Mouse (Mus musculus): Measurements from ENCODE around the gene Mlh1. TPM values are rescaled to one million over a fixed set of nuclear protein-coding genes. Genes with fewer than 3 reads are reported as not detected.

Gene Mlh1
- polyA plus RNA-seq, 1 experiment from 2014 or later = 30.0 TPM

DNA sequence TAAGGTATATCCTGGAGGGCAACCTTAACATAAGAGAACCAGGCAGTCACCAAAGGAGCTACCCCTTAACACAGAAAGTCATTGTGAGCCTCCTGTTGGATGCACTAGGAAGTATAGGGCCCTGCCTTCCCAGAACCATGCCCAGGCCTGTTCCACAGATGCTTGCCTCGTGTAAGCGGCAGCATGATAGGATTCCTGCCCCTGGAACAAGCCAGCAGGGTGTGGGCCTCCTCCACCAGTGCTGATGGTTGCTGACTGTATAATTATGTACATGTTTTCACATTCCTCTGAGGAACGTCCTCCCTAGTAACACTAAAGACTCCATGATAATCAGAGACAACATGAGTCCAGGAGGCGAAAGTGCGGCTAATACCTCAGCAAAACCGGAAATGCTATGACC is 28.2 kb downstream of the Mlh1 start:
- peaks cover 17% of the 10 kb centered on the region for H3K36me3 ChIP-seq (ENCODE audit: control insufficient read depth, insufficient read depth)
- H3K4me1 ChIP-seq (replicated peaks; ENCODE audit: control insufficient read depth, insufficient read depth, low read length) = no peaks in the 10 kb centered on the region
- no peak overlapping the region for H3K9ac ChIP-seq (replicated peaks; ENCODE audit: low read depth, low read length)
- ATAC-seq = no peak
- no peaks in the 10 kb centered on the region for H3K27me3 ChIP-seq (replicated peaks; ENCODE audit: control insufficient read depth, insufficient read depth, low read length)
- H3K9me3 ChIP-seq (ENCODE audit: control insufficient read depth, low read length) = no peaks in the 10 kb centered on the region
- H3K4me2 ChIP-seq (ENCODE audit: low read length) = no peak overlapping the region
- 89% methylated on average over 6 of the region's 6 CpGs for WGBS
- H3K4me3 ChIP-seq (replicated peaks; ENCODE audit: low read length) = no peak overlapping the region
- H3K27ac ChIP-seq (ENCODE audit: low read length) = no peak overlapping the region

DNA sequence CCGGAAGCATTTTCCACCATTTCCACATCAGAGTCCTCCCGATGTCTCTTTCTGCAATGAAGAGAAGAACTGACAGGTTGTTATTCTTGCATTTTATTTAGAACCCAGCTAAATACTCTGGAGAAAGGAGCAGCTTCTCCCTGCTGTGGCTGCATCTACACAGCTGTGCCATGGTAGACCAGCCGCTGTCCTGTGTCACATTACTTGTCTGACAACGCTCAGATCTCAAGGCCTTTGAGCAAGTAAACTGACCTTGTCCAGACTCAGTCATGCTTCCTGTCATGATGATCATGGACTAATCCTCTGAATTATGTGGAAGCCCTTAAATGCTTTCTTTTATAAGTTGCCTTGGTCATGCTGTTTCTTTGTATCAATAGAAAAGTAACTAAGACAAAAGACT is 31.8 kb downstream of the Mlh1 start:
- H3K4me2 ChIP-seq (ENCODE audit: low read length) = no peak overlapping the region
- H3K36me3 ChIP-seq (ENCODE audit: control insufficient read depth, insufficient read depth) = peaks cover 26% of the 10 kb centered on the region
- H3K27me3 ChIP-seq (replicated peaks; ENCODE audit: control insufficient read depth, insufficient read depth, low read length) = no peaks in the 10 kb centered on the region
- H3K4me1 ChIP-seq (replicated peaks; ENCODE audit: control insufficient read depth, insufficient read depth, low read length) = no peaks in the 10 kb centered on the region
- no peak overlapping the region for H3K9ac ChIP-seq (replicated peaks; ENCODE audit: low read depth, low read length)
- H3K9me3 ChIP-seq (ENCODE audit: control insufficient read depth, low read length) = no peaks in the 10 kb centered on the region
- WGBS = 76% methylated on average over 4 of the region's 4 CpGs
- no peak overlapping the region for H3K4me3 ChIP-seq (replicated peaks; ENCODE audit: low read length)
- H3K27ac ChIP-seq (ENCODE audit: low read length) = no peak overlapping the region
- no peak for ATAC-seq

DNA sequence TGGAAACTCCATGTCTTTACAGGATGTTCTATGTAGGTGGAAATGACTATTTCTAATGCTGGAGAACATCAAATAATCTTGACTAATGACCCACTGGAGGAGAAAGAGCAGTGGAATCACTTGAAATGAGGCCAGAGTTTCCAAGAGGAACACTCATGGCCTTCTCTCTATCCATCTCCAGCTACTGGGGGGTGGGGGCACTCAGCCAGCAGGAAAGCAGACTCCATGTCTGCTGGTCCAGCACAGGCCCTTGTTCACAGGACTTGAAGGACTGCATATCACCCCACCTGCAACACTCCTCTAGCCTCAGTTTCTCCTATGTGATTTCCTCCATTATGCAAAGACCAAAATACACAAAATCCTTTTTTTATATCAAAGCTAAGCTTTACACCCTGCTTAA is 33.9 kb downstream of the Mlh1 start:
- Histone ChIP-seq H3K9ac (replicated peaks; ENCODE audit: low read depth, low read length) (no peak overlapping the region), H3K27ac (ENCODE audit: low read length) (no peak overlapping the region)

DNA sequence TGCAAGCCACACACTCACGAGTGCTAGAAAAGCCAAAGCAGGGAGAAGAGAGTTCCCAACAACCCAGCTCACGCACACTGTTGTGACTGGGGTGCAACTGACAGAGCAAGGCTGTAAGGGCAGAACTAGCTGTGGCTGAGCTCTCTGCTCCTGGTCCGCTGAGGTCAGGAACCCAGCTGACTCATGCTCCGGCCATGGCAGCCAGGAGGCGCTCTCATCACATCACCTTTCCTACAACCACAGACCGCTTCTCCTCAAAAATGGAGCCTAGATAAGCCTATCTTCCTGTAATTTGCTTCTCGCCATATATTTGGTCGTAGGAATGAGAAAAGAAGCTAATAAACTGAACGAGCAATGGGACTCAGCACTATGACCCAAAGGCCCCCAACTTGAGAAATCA is 36.9 kb downstream of the Mlh1 start:
- Histone ChIP-seq H3K4me1 (replicated peaks; ENCODE audit: control insufficient read depth, insufficient read depth, low read length) (no peaks in the 10 kb centered on the region), H3K4me2 (ENCODE audit: low read length) (no peak overlapping the region), H3K9ac (replicated peaks; ENCODE audit: low read depth, low read length) (no peak overlapping the region), H3K4me3 (replicated peaks; ENCODE audit: low read length) (no peak overlapping the region), H3K36me3 (ENCODE audit: control insufficient read depth, insufficient read depth) (peaks cover 29% of the 10 kb centered on the region), H3K9me3 (ENCODE audit: control insufficient read depth, low read length) (no peaks in the 10 kb centered on the region), H3K27ac (ENCODE audit: low read length) (no peak overlapping the region), H3K27me3 (replicated peaks; ENCODE audit: control insufficient read depth, insufficient read depth, low read length) (no peaks in the 10 kb centered on the region)
- WGBS = 88% methylated on average over 9 of the region's 9 CpGs
- ATAC-seq = no peak

More for the DNA sequence above, 33.9 kb downstream of the Mlh1 start:
- Histone ChIP-seq H3K4me3 (replicated peaks; ENCODE audit: low read length) (no peak overlapping the region), H3K36me3 (ENCODE audit: control insufficient read depth, insufficient read depth) (peaks cover 29% of the 10 kb centered on the region), H3K9me3 (ENCODE audit: control insufficient read depth, low read length) (no peaks in the 10 kb centered on the region), H3K4me1 (replicated peaks; ENCODE audit: control insufficient read depth, insufficient read depth, low read length) (no peaks in the 10 kb centered on the region), H3K27me3 (replicated peaks; ENCODE audit: control insufficient read depth, insufficient read depth, low read length) (no peaks in the 10 kb centered on the region), H3K4me2 (ENCODE audit: low read length) (no peak overlapping the region)
- ATAC-seq = no peak

DNA sequence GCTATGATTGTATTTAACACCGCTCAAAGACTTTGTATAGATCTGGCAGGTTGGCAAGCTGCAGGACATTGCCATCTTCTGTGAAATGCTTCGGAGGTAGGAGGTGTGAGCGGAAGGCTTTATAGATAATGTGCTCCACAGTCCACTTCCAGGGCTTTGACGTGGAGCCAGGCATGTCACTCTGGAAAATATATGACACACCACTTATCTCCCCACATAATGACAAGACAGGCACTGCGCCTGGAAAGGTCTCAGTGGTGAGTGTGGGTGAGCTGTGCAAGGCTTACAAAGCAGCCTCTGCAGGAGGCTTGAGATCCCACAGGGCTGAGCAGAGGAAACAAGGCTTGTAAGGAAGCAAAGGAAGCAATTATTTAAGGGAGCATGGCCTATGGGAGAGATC is 43.1 kb downstream of the Mlh1 start:
- Histone ChIP-seq H3K36me3 (ENCODE audit: control insufficient read depth, insufficient read depth) (peaks cover 35% of the 10 kb centered on the region), H3K4me1 (replicated peaks; ENCODE audit: control insufficient read depth, insufficient read depth, low read length) (no peaks in the 10 kb centered on the region), H3K27me3 (replicated peaks; ENCODE audit: control insufficient read depth, insufficient read depth, low read length) (no peaks in the 10 kb centered on the region), H3K4me3 (replicated peaks; ENCODE audit: low read length) (no peak overlapping the region), H3K9me3 (ENCODE audit: control insufficient read depth, low read length) (no peaks in the 10 kb centered on the region), H3K4me2 (ENCODE audit: low read length) (no peak overlapping the region), H3K9ac (replicated peaks; ENCODE audit: low read depth, low read length) (no peak overlapping the region), H3K27ac (ENCODE audit: low read length) (no peak overlapping the region)
- WGBS = 94% methylated on average over 5 of the region's 5 CpGs
- ATAC-seq = no peak

DNA sequence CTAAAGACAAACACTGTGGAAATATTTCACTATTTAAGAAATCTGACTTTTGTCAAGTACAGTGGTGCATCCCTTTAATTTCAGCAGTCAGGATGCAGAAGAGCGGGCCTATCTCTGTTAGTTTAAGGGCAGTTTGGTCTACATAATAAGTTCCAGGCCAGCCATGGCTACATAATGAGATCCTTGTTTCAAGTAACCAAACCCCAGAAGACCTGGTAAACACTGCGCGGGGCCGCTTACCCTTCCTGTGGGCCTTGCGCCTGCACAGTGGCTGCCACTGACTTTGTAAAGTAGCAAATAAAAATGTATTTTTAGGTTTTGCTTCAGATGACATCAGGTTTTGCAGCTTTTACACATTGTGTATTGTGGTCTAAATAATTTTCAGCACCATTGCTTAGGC is 48.2 kb downstream of the Mlh1 start:
- H3K27me3 ChIP-seq (replicated peaks; ENCODE audit: control insufficient read depth, insufficient read depth, low read length) = no peaks in the 10 kb centered on the region
- H3K36me3 ChIP-seq (ENCODE audit: control insufficient read depth, insufficient read depth) = peaks cover 20% of the 10 kb centered on the region
- no peak for ATAC-seq
- H3K4me2 ChIP-seq (ENCODE audit: low read length) = no peak overlapping the region
- no peak overlapping the region for H3K4me3 ChIP-seq (replicated peaks; ENCODE audit: low read length)
- H3K9ac ChIP-seq (replicated peaks; ENCODE audit: low read depth, low read length) = no peak overlapping the region
- no peaks in the 10 kb centered on the region for H3K4me1 ChIP-seq (replicated peaks; ENCODE audit: control insufficient read depth, insufficient read depth, low read length)
- H3K9me3 ChIP-seq (ENCODE audit: control insufficient read depth, low read length) = no peaks in the 10 kb centered on the region
- 94% methylated on average over 5 of the region's 5 CpGs for WGBS
- no peak overlapping the region for H3K27ac ChIP-seq (ENCODE audit: low read length)

DNA sequence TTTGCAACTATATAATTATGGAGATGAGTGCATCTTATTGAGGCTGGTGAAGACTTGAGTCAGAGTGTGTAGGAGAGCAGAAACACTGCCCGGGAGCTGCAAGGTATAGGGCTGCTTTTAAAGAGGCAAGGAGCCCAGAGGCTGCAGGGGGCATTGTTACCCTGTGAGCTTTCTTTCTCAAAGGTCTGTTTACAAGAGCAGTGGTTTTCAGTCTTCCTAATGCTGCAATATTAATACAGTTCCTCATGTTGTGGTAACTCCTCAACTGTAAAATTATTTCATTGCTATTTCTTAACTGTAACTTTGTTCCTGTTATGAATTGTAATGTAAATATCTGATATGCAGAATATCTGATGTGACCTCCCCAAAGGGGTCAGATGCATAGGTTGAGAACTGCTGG is 50.0 kb downstream of the Mlh1 start:
- Histone ChIP-seq H3K9me3 (ENCODE audit: control insufficient read depth, low read length) (no peaks in the 10 kb centered on the region), H3K27ac (ENCODE audit: low read length) (no peak overlapping the region), H3K27me3 (replicated peaks; ENCODE audit: control insufficient read depth, insufficient read depth, low read length) (no peaks in the 10 kb centered on the region), H3K4me3 (replicated peaks; ENCODE audit: low read length) (no peak overlapping the region), H3K36me3 (ENCODE audit: control insufficient read depth, insufficient read depth) (peaks cover 19% of the 10 kb centered on the region), H3K4me1 (replicated peaks; ENCODE audit: control insufficient read depth, insufficient read depth, low read length) (no peaks in the 10 kb centered on the region), H3K9ac (replicated peaks; ENCODE audit: low read depth, low read length) (no peak overlapping the region), H3K4me2 (ENCODE audit: low read length) (no peak overlapping the region)
- ATAC-seq = no peak
- WGBS = 82% methylated on average over 1 of the region's 1 CpGs

DNA sequence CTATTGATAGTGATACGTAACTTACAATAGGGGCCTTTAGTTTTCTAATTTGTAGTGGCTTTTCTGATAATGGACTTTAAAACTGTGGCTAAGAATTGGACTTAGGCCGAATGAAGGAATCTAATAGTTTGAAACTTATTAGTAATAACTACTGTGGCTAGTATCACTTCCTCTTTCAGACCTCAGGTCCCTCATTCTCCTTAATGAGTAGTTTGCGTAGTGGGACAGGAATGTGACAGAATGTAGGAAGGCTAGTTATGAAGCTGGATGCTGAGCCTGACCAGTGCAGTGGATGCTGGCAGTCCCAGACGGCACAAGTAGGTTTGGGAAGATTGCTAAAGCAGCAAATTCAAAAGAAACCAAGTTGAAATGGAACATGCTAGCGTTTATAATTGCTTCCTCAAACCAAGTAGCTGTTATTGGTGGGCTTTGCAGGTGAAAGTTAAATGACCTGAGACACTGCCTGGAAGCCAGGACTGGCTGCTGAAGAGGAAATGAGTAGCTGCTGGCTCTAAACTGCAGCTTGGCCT is 51.0 kb downstream of the Mlh1 start:
- H3K27ac ChIP-seq (ENCODE audit: low read length) = no peak overlapping the region
- ATAC-seq = no peak
- WGBS = 97% methylated on average over 5 of the region's 5 CpGs
- no peaks in the 10 kb centered on the region for H3K4me1 ChIP-seq (replicated peaks; ENCODE audit: control insufficient read depth, insufficient read depth, low read length)
- peaks cover 13% of the 10 kb centered on the region for H3K36me3 ChIP-seq (ENCODE audit: control insufficient read depth, insufficient read depth)
- no peaks in the 10 kb centered on the region for H3K9me3 ChIP-seq (ENCODE audit: control insufficient read depth, low read length)
- H3K9ac ChIP-seq (replicated peaks; ENCODE audit: low read depth, low read length) = no peak overlapping the region
- H3K4me2 ChIP-seq (ENCODE audit: low read length) = no peak overlapping the region
- no peaks in the 10 kb centered on the region for H3K27me3 ChIP-seq (replicated peaks; ENCODE audit: control insufficient read depth, insufficient read depth, low read length)
- no peak overlapping the region for H3K4me3 ChIP-seq (replicated peaks; ENCODE audit: low read length)

DNA sequence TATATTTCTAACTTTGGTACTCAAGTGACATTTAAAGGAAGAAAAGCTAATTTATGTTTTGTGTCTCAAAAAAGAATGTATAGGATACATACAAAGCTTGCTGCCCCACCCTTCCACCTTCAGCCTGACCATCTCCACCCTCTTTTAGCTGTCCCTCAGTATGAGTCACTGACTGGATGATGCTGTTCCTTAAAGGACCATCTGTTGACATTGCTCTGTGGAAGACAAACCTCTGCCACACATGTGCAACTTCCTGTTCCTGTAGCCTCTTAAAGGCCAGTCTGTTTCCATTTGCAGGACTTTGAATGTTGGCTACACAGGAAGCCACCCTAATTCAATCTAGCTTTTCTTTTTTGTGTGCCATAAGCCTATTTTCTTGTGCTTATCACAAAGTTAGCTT is 55.2 kb downstream of the Mlh1 start:
- ATAC-seq = no peak
- Histone ChIP-seq H3K4me3 (replicated peaks; ENCODE audit: low read length) (no peak overlapping the region), H3K27ac (ENCODE audit: low read length) (no peak overlapping the region), H3K4me2 (ENCODE audit: low read length) (no peak overlapping the region), H3K9me3 (ENCODE audit: control insufficient read depth, low read length) (no peaks in the 10 kb centered on the region), H3K9ac (replicated peaks; ENCODE audit: low read depth, low read length) (no peak overlapping the region), H3K36me3 (ENCODE audit: control insufficient read depth, insufficient read depth) (peaks cover 5% of the 10 kb centered on the region; the same call in 1 of the 2 replicates), H3K4me1 (replicated peaks; ENCODE audit: control insufficient read depth, insufficient read depth, low read length) (no peaks in the 10 kb centered on the region), H3K27me3 (replicated peaks; ENCODE audit: control insufficient read depth, insufficient read depth, low read length) (no peaks in the 10 kb centered on the region)

DNA sequence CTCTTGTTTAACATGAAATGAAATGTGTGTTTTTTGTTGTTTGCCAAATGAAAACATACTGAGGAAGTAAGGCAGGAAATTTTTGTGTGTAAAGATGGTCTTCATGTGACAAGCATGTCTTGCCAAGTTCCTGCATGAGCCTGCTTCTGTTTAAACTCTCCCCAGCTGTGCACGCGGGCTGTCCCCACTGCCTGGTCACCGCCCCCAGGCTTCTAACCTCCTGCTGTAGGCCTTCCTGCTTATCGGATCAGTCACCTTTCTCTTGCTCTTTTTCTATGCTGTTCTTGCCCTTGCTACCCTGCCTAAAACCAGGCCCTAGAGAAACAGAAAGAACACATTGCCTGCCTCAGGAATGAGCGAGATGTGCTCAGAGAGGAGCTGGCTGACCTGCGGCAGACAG is 58.1 kb downstream of the Mlh1 start:
- no peaks in the 10 kb centered on the region for H3K27me3 ChIP-seq (replicated peaks; ENCODE audit: control insufficient read depth, insufficient read depth, low read length)
- H3K27ac ChIP-seq (ENCODE audit: low read length) = no peak overlapping the region
- no peak overlapping the region for H3K4me2 ChIP-seq (ENCODE audit: low read length)
- no peaks in the 10 kb centered on the region for H3K9me3 ChIP-seq (ENCODE audit: control insufficient read depth, low read length)
- no peaks in the 10 kb centered on the region for H3K4me1 ChIP-seq (replicated peaks; ENCODE audit: control insufficient read depth, insufficient read depth, low read length)
- no peak overlapping the region for H3K9ac ChIP-seq (replicated peaks; ENCODE audit: low read depth, low read length)
- H3K4me3 ChIP-seq (replicated peaks; ENCODE audit: low read length) = no peak overlapping the region
- WGBS = 84% methylated on average over 6 of the region's 6 CpGs
- no peak for ATAC-seq
- H3K36me3 ChIP-seq (ENCODE audit: control insufficient read depth, insufficient read depth) = 0 out of 2 replicates have a peak, but pooled peaks cover 5% of the 10 kb centered on the region
